Mouse (Mus musculus): ENCODE measurements around the gene Mfsd12.

- TF ChIP-seq CTCF (conservative IDR thresholded peaks at IDR 0.05; ENCODE audit: insufficient read depth, insufficient read length, low read depth, low read length) (no peak), POLR2A (IDR thresholded peaks at IDR 0.05; ENCODE audit: low read depth, low read length) (no peak)
Observed at GRCm38 (mm10) chr10:81362336-81362949, 5.2 kb downstream of the Mfsd12 start.

All from kidney, adult 2 months (tissue).